8 mouse cellular contexts compared by ENCODE assay signal in genomic region chr6:112728760-112729422, GRCm38 (mm10). TPM values are rescaled to one million over a fixed set of nuclear protein-coding genes. Genes with fewer than 3 reads are reported as not detected.
DNase-seq lines count a peak whose midpoint lies in the region; ATAC-seq and TF ChIP-seq lines count a peak whose summit lies in the region.

No protein-coding gene starts in this region.

- no peak for TF ChIP-seq CTCF in gastrocnemius, adult 2 months (IDR thresholded peaks at IDR 0.05)
- no peak for TF ChIP-seq CTCF in left cerebral cortex, adult 2 months (IDR thresholded peaks at IDR 0.05)

- H3K4me1 ChIP-seq in hindbrain, embryonic 16.5 days (ENCODE audit: control insufficient read depth, insufficient read depth, low read depth, low read length): peaks cover 4% of the 10 kb centered on the region

- H3K4me2 ChIP-seq in hindbrain, embryonic 16.5 days (ENCODE audit: low read length): peak overlapping the region; percentile 25; the same call in 1 of the 2 replicates

- H3K9me3 ChIP-seq in hindbrain, embryonic 16.5 days (ENCODE audit: control insufficient read depth, low read length): no peaks in the 10 kb centered on the region

- 6% methylated on average over 17 of the region's 17 CpGs for WGBS in hindbrain, embryonic 16.5 days

- peak; percentile 23 to 51 for DNase-seq in urinary bladder, adult 18-20 months (ENCODE audit: low spot score in 2 of 2)
- no peak for DNase-seq in urinary bladder, postnatal 10 days (ENCODE audit: low spot score)
- peak; percentile 49 for DNase-seq in gastrocnemius, adult 2 months
- peak; percentile 71 to 80 for DNase-seq in left cerebral cortex, adult 2 months (ENCODE audit: extremely low spot score in 1 of 2, low spot score in 2 of 2)
- peak; percentile 80 for DNase-seq in lung, postnatal 25 days (ENCODE audit: low spot score)
- DNase-seq in retina, postnatal 1 day: peak; percentile 68
- DNase-seq in cerebellum, adult 9-11 months: no peak

- peaks cover 32% of the 10 kb centered on the region for H3K36me3 ChIP-seq in hindbrain, embryonic 16.5 days (ENCODE audit: control insufficient read depth, insufficient read depth, low read length)

- peak overlapping the region; percentile 51 for H3K4me3 ChIP-seq in gastrocnemius, adult 2 months
- H3K4me3 ChIP-seq in hindbrain, embryonic 16.5 days (ENCODE audit: low read length): no peak overlapping the region
- no peak overlapping the region for H3K4me3 ChIP-seq in left cerebral cortex, adult 2 months

- no peak overlapping the region for H3K27ac ChIP-seq in gastrocnemius, adult 2 months
- H3K27ac ChIP-seq in hindbrain, embryonic 16.5 days (ENCODE audit: low read depth, low read length): peak overlapping the region; percentile 17; the same call in 1 of the 2 replicates
- peak overlapping the region; percentile 63 for H3K27ac ChIP-seq in left cerebral cortex, adult 2 months

- peak; percentile 51 for ATAC-seq in hindbrain, embryonic 16.5 days

- intact Hi-C loops in gastrocnemius, adult 2 months (cut with DNase I): no loop called here
- intact Hi-C loops in left cerebral cortex, adult 2 months (cut with DNase I): loop anchor here (5.0 kb wide), 4 partner anchors 93 to 218 kb away; partner anchors contain the start of gene Srgap3

- no peaks in the 10 kb centered on the region for H3K27me3 ChIP-seq in hindbrain, embryonic 16.5 days (replicated peaks; ENCODE audit: control insufficient read depth, insufficient read depth, low read length)

- H3K9ac ChIP-seq in hindbrain, embryonic 16.5 days (ENCODE audit: low read depth, low read length): no peak overlapping the region

RNA-seq across cellular contexts. Expression of gene Rad18, which starts 32.4 kb away (rescaled TPM):
- 1 to 10 TPM in 1 of 2 experiments, under 1 TPM in 1; 0.92 to 1.4 TPM for total RNA-seq in gastrocnemius, adult 2 months (2021)
- 14.4 TPM in 2 replicates for polyA plus RNA-seq in hindbrain, embryonic 16.5 days (2015; fragmentation: Nextera tagmentation; extraction: Ambion mirVana)
- total RNA-seq in left cerebral cortex, adult 2 months (2021): 1 to 10 TPM; 7.2 TPM

Comparison
In these comparisons a context has a peak if more than half of its experiments do, and no peak if none do; other contexts are left out.
1. DNase-seq: peak in urinary bladder, adult 18-20 months (2 of 2), gastrocnemius, adult 2 months (single experiment), left cerebral cortex, adult 2 months (2 of 2), lung, postnatal 25 days (single experiment) and retina, postnatal 1 day (single experiment); none in urinary bladder, postnatal 10 days (single experiment) and cerebellum, adult 9-11 months (single experiment).